Mouse (Mus musculus): ENCODE measurements around the gene Sept11. TPM values are rescaled to one million over a fixed set of nuclear protein-coding genes. Genes with fewer than 3 reads are reported as not detected.
A peak's percentile ranks its signal among the peaks of the same experiment; 100 is the strongest.

Sept11 gene
- polyA plus RNA-seq, 1 experiment from 2014 or later: 224 TPM

DNA sequence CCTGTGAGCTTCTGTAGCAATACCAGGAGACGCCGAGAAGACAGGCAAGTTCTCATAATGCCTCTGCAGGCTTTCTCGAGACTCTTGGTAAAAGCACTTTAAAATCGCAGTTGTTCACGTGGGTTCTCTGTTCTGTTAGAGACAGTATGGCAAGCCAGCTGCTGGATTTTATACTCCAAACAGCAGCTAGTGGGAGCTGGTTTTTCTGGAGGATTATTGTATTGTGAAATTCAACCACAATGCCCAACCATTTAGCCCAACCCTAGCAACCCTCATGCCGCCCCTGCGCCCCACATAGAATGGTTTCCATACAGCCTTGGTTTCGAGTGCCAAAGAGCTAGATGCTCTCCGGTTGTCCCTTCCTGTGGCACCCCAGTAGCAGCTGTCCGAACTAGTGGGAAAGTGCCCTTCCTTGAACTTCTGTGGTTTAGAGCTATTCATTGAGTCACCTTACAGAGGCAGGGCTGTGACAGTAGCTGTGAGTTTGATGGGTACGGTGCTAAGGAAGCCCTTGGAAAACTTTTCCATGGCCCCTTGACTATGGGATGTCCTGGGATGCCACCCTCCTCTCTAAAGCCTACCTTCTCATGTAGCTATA lies 74.8 kb downstream of the Sept11 start:
- H3K9ac ChIP-seq (ENCODE audit: low read depth, low read length): no peak overlapping the region
- no peak overlapping the region for H3K4me3 ChIP-seq (ENCODE audit: low read length)
- no peaks in the 10 kb centered on the region for H3K9me3 ChIP-seq (ENCODE audit: control insufficient read depth, low read length)
- H3K27ac ChIP-seq (ENCODE audit: low read depth, low read length): no peak overlapping the region
- H3K4me2 ChIP-seq (replicated peaks; ENCODE audit: low read depth, low read length): no peak overlapping the region
- peaks cover 79% of the 10 kb centered on the region for H3K36me3 ChIP-seq (ENCODE audit: control insufficient read depth, insufficient read depth, low read length)
- H3K27me3 ChIP-seq (ENCODE audit: control insufficient read depth, insufficient read depth, low read length): no peaks in the 10 kb centered on the region
- WGBS: 94% methylated on average over 11 of the region's 11 CpGs
- no peaks in the 10 kb centered on the region for H3K4me1 ChIP-seq (ENCODE audit: control insufficient read depth, insufficient read depth, low read length)
- no peak for ATAC-seq (ENCODE audit: low FRiP score, low TSS enrichment)

DNA sequence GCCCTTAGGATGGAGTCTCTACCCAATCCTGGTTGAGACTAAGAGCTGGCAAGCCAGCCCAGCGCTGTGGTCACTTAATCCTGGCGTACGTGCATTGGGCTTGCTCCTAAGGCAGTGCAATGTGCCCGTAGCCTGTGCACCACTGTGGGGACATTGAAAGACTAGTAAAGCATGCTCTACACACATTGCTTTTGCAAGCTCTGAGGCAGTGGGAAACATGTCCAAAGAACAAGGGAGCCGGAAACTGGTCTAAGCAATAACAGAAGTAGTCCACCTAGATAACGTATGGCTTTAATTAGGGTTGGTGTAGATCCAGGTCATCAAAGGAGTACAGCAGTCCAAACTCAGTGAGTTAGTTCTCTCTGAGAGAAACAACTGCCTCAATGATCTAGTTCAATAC lies 75.4 kb downstream of the Sept11 start:
- 92% methylated on average over 6 of the region's 6 CpGs for WGBS
- no peaks in the 10 kb centered on the region for H3K27me3 ChIP-seq (ENCODE audit: control insufficient read depth, insufficient read depth, low read length)
- no peaks in the 10 kb centered on the region for H3K4me1 ChIP-seq (ENCODE audit: control insufficient read depth, insufficient read depth, low read length)
- H3K4me3 ChIP-seq (ENCODE audit: low read length): no peak overlapping the region
- H3K4me2 ChIP-seq (replicated peaks; ENCODE audit: low read depth, low read length): no peak overlapping the region
- ATAC-seq (ENCODE audit: low FRiP score, low TSS enrichment): no peak
- H3K36me3 ChIP-seq (ENCODE audit: control insufficient read depth, insufficient read depth, low read length): peaks cover 82% of the 10 kb centered on the region
- H3K27ac ChIP-seq (ENCODE audit: low read depth, low read length): no peak overlapping the region
- no peaks in the 10 kb centered on the region for H3K9me3 ChIP-seq (ENCODE audit: control insufficient read depth, low read length)
- H3K9ac ChIP-seq (ENCODE audit: low read depth, low read length): no peak overlapping the region

DNA sequence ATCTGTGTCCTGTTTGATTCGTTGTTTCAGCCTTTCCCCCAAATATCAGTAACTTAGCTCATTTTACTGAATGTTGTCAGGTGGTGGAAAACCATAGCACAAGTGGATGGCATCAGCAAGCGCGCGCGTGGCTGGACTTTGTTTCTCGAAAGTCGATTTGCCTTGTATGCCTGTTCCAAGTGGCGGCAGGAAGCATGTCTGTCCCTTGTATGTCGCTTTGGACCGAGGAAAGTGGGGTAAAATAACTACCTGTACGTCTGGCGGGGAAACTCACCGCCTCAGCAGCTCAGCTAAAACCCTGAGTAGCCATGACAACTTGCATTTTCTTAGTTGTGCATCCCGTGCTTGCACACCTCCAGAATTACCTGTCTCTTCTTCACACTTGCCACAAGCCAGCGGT lies 78.2 kb downstream of the Sept11 start:
- no peak for ATAC-seq (ENCODE audit: low FRiP score, low TSS enrichment)
- Histone ChIP-seq H3K27me3 (ENCODE audit: control insufficient read depth, insufficient read depth, low read length) (no peaks in the 10 kb centered on the region), H3K36me3 (ENCODE audit: control insufficient read depth, insufficient read depth, low read length) (peaks cover 79% of the 10 kb centered on the region), H3K4me2 (replicated peaks; ENCODE audit: low read depth, low read length) (no peak overlapping the region), H3K9me3 (ENCODE audit: control insufficient read depth, low read length) (no peaks in the 10 kb centered on the region), H3K4me3 (ENCODE audit: low read length) (no peak overlapping the region), H3K4me1 (ENCODE audit: control insufficient read depth, insufficient read depth, low read length) (no peaks in the 10 kb centered on the region), H3K27ac (ENCODE audit: low read depth, low read length) (no peak overlapping the region), H3K9ac (ENCODE audit: low read depth, low read length) (no peak overlapping the region)
- WGBS: 94% methylated on average over 15 of the region's 15 CpGs

DNA sequence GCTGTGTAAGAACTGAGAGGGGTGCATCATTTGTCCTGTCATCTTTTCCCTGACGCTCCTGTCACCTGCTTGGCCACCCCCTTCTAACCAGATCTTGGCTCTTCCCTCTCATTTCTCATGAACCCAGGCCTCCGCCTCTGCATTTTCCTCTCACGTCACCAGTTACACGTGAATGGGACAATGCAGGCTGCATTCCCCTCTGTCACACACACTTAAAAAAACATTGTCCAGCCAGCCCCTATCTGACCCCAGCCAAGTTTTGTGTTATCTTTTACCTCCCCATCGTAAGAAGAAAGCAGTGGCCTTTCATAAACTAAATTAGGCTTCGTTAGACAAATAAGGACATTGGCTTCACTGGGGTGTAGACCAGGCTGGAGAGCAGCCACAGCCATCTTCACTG lies 79.3 kb downstream of the Sept11 start:
- Histone ChIP-seq H3K4me1 (ENCODE audit: control insufficient read depth, insufficient read depth, low read length) (no peaks in the 10 kb centered on the region), H3K36me3 (ENCODE audit: control insufficient read depth, insufficient read depth, low read length) (peaks cover 81% of the 10 kb centered on the region), H3K4me3 (ENCODE audit: low read length) (no peak overlapping the region), H3K9me3 (ENCODE audit: control insufficient read depth, low read length) (no peaks in the 10 kb centered on the region), H3K27me3 (ENCODE audit: control insufficient read depth, insufficient read depth, low read length) (no peaks in the 10 kb centered on the region), H3K27ac (ENCODE audit: low read depth, low read length) (no peak overlapping the region), H3K9ac (ENCODE audit: low read depth, low read length) (no peak overlapping the region), H3K4me2 (replicated peaks; ENCODE audit: low read depth, low read length) (no peak overlapping the region)
- no peak for ATAC-seq (ENCODE audit: low FRiP score, low TSS enrichment)
- WGBS: 76% methylated on average over 6 of the region's 6 CpGs

- Histone ChIP-seq H3K4me2 (replicated peaks; ENCODE audit: low read depth, low read length) (no peak overlapping the region), H3K9me3 (ENCODE audit: control insufficient read depth, low read length) (no peaks in the 10 kb centered on the region), H3K27me3 (ENCODE audit: control insufficient read depth, insufficient read depth, low read length) (no peaks in the 10 kb centered on the region), H3K9ac (ENCODE audit: low read depth, low read length) (no peak overlapping the region), H3K4me1 (ENCODE audit: control insufficient read depth, insufficient read depth, low read length) (no peaks in the 10 kb centered on the region), H3K4me3 (ENCODE audit: low read length) (no peak overlapping the region), H3K27ac (ENCODE audit: low read depth, low read length) (no peak overlapping the region), H3K36me3 (ENCODE audit: control insufficient read depth, insufficient read depth, low read length) (peaks cover 72% of the 10 kb centered on the region)
- no peak for ATAC-seq (ENCODE audit: low FRiP score, low TSS enrichment)
- WGBS: 80% methylated on average over 6 of the region's 6 CpGs
Measured at GRCm38 (mm10) chr5:93174675-93175074, 81.4 kb downstream of the Sept11 start.

DNA sequence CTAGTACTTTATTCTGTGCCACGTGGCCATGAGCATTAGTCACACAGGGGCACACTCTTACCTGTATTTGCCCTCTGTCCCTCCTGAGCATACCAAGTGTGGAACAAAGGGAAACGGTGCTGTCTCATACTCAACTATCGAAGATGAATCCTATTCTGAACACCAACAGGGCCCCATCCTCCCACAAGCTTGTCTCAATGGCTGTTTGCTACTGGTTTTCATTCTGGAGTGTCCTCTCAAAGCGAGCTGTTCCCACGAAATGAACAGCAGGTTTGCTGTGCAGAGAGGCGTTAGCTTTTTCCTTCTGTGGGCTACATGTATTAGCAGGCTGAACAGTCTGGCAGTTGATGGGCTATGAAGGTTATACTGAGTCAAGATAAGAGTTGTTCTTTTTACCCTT lies 85.4 kb downstream of the Sept11 start:
- ATAC-seq (ENCODE audit: low FRiP score, low TSS enrichment): no peak
- Histone ChIP-seq H3K4me3 (ENCODE audit: low read length) (no peak overlapping the region), H3K9me3 (ENCODE audit: control insufficient read depth, low read length) (no peaks in the 10 kb centered on the region), H3K27me3 (ENCODE audit: control insufficient read depth, insufficient read depth, low read length) (no peaks in the 10 kb centered on the region), H3K36me3 (ENCODE audit: control insufficient read depth, insufficient read depth, low read length) (peaks cover 59% of the 10 kb centered on the region), H3K27ac (ENCODE audit: low read depth, low read length) (no peak overlapping the region), H3K4me2 (replicated peaks; ENCODE audit: low read depth, low read length) (no peak overlapping the region), H3K4me1 (ENCODE audit: control insufficient read depth, insufficient read depth, low read length) (no peaks in the 10 kb centered on the region), H3K9ac (ENCODE audit: low read depth, low read length) (no peak overlapping the region)
- 85% methylated on average over 6 of the region's 6 CpGs for WGBS

DNA sequence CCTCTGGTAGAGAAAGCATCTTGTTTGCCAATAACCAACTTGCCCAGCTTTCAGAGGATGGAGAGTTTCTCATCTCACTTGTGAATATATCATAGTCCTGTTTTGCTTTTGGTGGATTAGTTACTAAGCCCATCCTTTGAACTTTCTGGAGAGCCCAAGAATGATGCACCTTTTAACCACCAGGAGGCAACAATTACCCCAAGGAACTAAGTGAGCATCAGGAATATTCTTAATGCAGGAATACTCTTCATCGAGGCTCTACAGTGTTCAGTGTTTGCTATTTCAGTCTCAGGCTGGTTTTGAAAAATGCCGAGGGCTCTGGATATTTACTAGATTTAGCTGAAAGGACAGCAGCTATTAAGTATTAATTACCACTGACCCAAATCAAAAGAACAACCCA lies 87.0 kb downstream of the Sept11 start:
- Histone ChIP-seq H3K27ac (ENCODE audit: low read depth, low read length) (no peak overlapping the region), H3K9me3 (ENCODE audit: control insufficient read depth, low read length) (no peaks in the 10 kb centered on the region), H3K9ac (ENCODE audit: low read depth, low read length) (no peak overlapping the region), H3K36me3 (ENCODE audit: control insufficient read depth, insufficient read depth, low read length) (peaks cover 59% of the 10 kb centered on the region), H3K4me3 (ENCODE audit: low read length) (no peak overlapping the region), H3K4me1 (ENCODE audit: control insufficient read depth, insufficient read depth, low read length) (no peaks in the 10 kb centered on the region), H3K27me3 (ENCODE audit: control insufficient read depth, insufficient read depth, low read length) (no peaks in the 10 kb centered on the region), H3K4me2 (replicated peaks; ENCODE audit: low read depth, low read length) (no peak overlapping the region)
- WGBS: 71% methylated on average over 2 of the region's 2 CpGs
- ATAC-seq (ENCODE audit: low FRiP score, low TSS enrichment): 0 out of 2 replicates have a peak, but pooled peaks have one; percentile 21

DNA sequence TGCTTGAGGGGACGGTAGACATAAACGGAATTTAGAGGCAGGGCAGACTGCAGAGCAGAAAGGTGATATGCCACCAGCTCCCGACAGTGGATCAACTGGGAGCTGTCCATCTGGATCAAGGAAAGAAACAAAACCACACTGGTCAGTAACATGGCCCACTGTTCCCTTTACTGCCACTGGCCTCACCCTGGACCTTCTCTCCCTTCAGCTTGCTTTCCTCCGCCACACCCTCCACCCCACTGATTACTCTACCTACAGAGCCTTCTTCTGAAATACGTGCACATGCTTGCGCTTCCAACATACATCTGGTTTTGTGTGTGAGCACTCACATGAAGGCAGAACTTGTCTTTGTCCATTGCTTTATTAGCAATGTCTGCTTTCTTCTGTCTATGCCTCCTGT lies 90.1 kb downstream of the Sept11 start:
- H3K4me2 ChIP-seq (replicated peaks; ENCODE audit: low read depth, low read length): no peak overlapping the region
- no peak overlapping the region for H3K4me3 ChIP-seq (ENCODE audit: low read length)
- H3K36me3 ChIP-seq (ENCODE audit: control insufficient read depth, insufficient read depth, low read length): peaks cover 65% of the 10 kb centered on the region
- H3K9ac ChIP-seq (ENCODE audit: low read depth, low read length): no peak overlapping the region
- H3K4me1 ChIP-seq (ENCODE audit: control insufficient read depth, insufficient read depth, low read length): no peaks in the 10 kb centered on the region
- no peaks in the 10 kb centered on the region for H3K27me3 ChIP-seq (ENCODE audit: control insufficient read depth, insufficient read depth, low read length)
- no peak for ATAC-seq (ENCODE audit: low FRiP score, low TSS enrichment)
- 78% methylated on average over 6 of the region's 6 CpGs for WGBS
- H3K9me3 ChIP-seq (ENCODE audit: control insufficient read depth, low read length): no peaks in the 10 kb centered on the region
- no peak overlapping the region for H3K27ac ChIP-seq (ENCODE audit: low read depth, low read length)

DNA sequence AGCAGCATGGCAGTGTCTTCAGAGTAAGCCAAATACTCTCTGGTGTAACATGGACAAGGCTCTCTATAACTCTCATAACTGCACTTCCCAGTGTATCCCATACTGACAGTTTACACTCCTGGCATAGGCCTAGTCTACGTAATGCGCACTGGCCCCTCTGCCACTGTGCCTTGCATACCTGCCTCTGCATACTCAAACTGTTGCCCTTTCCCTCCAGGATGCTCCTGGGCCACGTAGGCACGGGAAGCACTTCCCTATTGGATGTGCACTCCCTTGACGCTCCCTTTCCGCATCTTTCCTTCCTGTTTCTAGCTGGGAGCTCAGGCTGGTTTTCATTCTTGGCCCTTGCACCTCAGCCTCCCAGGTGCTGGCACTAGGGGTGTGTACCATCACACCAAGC lies 91.3 kb downstream of the Sept11 start:
- ATAC-seq (ENCODE audit: low FRiP score, low TSS enrichment): no peak
- 95% methylated on average over 6 of the region's 6 CpGs for WGBS
- no peaks in the 10 kb centered on the region for H3K27me3 ChIP-seq (ENCODE audit: control insufficient read depth, insufficient read depth, low read length)
- no peaks in the 10 kb centered on the region for H3K9me3 ChIP-seq (ENCODE audit: control insufficient read depth, low read length)
- H3K4me3 ChIP-seq (ENCODE audit: low read length): no peak overlapping the region
- peaks cover 72% of the 10 kb centered on the region for H3K36me3 ChIP-seq (ENCODE audit: control insufficient read depth, insufficient read depth, low read length)
- H3K4me2 ChIP-seq (replicated peaks; ENCODE audit: low read depth, low read length): no peak overlapping the region
- H3K27ac ChIP-seq (ENCODE audit: low read depth, low read length): no peak overlapping the region
- H3K9ac ChIP-seq (ENCODE audit: low read depth, low read length): no peak overlapping the region
- no peaks in the 10 kb centered on the region for H3K4me1 ChIP-seq (ENCODE audit: control insufficient read depth, insufficient read depth, low read length)

All from kidney, embryonic 14.5 days (tissue).